Mouse (Mus musculus) WW6 (cell line): ENCODE data around the gene Olfr1320.
"Not testable (repeated sequence)": the region's sequence is repeated elsewhere in the genome, so short reads cannot be mapped to it uniquely, and the experiment has no call there.

Experiments used
- DNase-seq: peaks from one replicate; pipeline ENCODE4 v3.0.0-alpha.2; 2013; ENCODE audit warnings: low read depth, low spot score

Olfr1320 gene

DNA sequence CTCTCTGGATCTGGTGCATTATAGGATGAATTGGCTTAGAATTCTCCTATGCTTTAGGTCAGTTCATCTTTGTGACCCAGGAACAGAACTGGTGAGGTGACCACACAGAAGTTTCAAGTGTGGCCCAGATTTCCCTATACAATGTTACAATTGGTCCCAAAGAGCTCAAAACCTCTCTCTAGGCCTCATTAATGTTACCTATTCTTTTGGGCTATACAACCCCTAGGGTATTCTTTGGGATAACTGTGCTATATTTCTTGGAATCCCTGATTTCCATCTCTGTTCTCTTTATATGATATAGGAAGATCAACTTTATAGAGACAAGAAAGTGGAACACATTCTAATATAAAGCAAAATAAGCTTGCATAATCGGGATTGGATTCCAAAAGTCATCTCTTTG, at the start of gene Olfr1320:
Gene Olfr1320 (plus strand): TSS at position 301 of the 400 bp plus-strand sequence.
- DNase-seq = no peak

DNA sequence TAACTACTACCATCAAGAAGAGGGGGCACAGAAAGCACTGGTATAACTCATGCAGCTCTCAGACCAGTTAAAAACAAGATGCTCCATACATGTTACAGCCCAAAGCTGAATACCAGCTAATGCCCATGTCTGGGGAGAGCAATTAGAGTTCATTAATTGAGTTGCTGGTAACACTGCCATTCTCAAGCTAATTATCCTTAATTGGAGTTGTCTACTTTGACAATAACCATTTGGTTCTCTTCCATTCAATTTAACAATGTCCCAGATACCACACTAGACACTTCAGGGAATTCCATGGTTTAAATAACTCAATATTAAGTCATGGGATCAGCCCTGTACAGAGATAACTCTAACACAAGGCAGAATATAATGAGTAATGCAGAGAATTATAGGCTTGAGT, 44.6 kb upstream of the Olfr1320 start:
- DNase-seq = no peak

DNA sequence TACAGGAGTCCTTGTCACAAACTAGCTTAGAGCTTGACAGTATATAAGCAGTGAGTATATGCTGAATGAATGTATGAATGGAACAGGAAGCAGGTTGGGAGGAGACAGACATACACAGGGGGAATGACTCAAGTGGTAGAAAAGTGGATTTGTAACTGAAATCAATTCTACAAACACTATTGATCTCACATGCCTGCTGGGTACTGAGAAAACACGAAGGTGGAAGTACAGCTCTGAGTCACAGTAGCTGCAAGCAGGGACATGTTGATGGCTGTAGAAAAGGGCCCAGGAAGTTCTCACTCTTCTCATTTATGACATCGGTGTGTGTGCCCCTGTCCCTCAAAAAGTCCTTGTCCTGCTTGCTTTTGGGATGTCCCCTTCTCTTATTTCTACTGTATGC, 40.9 kb upstream of the Olfr1320 start:
- no peak for DNase-seq

DNA sequence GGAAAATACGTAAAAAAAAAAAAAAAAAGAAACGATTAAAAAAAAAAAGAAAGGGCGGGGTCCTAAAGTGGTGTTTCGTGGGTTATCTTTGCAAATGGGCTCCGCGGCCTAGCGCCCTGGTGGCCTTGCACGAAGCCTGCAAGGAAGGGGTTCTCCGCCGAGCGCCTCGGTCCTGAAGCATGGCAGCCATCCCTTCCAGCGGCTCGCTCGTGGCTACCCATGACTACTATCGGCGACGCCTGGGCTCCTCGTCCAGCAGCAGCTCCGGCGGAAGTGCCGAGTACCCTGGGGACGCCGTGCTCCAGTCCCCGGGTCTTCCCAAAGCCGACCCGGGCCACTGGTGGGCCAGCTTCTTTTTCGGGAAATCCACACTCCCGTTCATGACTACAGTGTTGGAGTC, 11.4 kb upstream of the Olfr1320 start:
- not testable (repeated sequence) for DNase-seq
